Mouse (Mus musculus): ENCODE results near the gene Cep85l. TPM values are rescaled to one million over a fixed set of nuclear protein-coding genes. Genes with fewer than 3 reads are reported as not detected.

Cep85l gene
- polyA plus RNA-seq, 1 experiment from 2014 or later, result 3.8 TPM

DNA sequence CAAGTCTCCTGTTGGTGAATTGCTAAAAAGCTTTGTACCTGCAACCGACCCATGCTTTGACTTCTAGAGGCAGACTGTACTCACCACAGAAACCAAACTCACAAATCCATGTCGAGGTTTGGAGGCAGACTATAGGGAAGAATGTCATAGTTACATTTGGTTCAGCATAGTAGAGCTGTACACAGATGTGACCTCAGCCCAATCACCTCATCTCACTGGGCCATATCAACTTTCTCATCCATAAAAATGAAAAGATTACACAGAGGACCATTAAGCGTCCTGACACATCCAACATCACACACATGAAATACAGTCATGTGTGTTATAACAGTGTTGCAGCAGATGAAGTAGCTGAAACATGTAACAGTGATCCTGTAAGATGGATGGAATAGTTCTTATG, 19.3 kb upstream of the Cep85l start:
- no peak for DNase-seq (ENCODE audit: low spot score, missing footprints)

GRCm38 (mm10) chr10:53398540-53398902, 18.8 kb upstream of the Cep85l start:
- H3K4me1 ChIP-seq (ENCODE audit: control insufficient read depth, insufficient read depth, low read length), result peaks cover 4% of the 10 kb centered on the region; the same call in 1 of the 2 replicates
- DNase-seq (ENCODE audit: low spot score, missing footprints) (peak; percentile 91), ATAC-seq (ENCODE audit: low FRiP score) (peak; percentile 79)
- 8% methylated on average over 9 of the region's 9 CpGs for WGBS
- H3K36me3 ChIP-seq (ENCODE audit: control insufficient read depth, insufficient read depth, low read length), result no peaks in the 10 kb centered on the region
- H3K27me3 ChIP-seq (ENCODE audit: control insufficient read depth, insufficient read depth, low read length), result no peaks in the 10 kb centered on the region
- H3K9me3 ChIP-seq (ENCODE audit: control insufficient read depth, low read length), result no peaks in the 10 kb centered on the region
- no peak overlapping the region for H3K4me3 ChIP-seq (ENCODE audit: low read depth, low read length)
- H3K9ac ChIP-seq (ENCODE audit: low read length), result peak overlapping the region; percentile 27
- H3K27ac ChIP-seq (ENCODE audit: low read depth, low read length), result peak overlapping the region; percentile 20; the same call in 1 of the 2 replicates
- peak overlapping the region; percentile 36 for H3K4me2 ChIP-seq

More for the DNA sequence above, 19.3 kb upstream of the Cep85l start:
- Histone ChIP-seq H3K9me3 (ENCODE audit: control insufficient read depth, low read length) (no peaks in the 10 kb centered on the region), H3K27me3 (ENCODE audit: control insufficient read depth, insufficient read depth, low read length) (no peaks in the 10 kb centered on the region), H3K4me1 (ENCODE audit: control insufficient read depth, insufficient read depth, low read length) (peaks cover 4% of the 10 kb centered on the region; the same call in 1 of the 2 replicates), H3K27ac (ENCODE audit: low read depth, low read length) (no peak overlapping the region), H3K4me3 (ENCODE audit: low read depth, low read length) (no peak overlapping the region), H3K4me2 (no peak overlapping the region), H3K9ac (ENCODE audit: low read length) (no peak overlapping the region; the same call in 1 of the 2 replicates), H3K36me3 (ENCODE audit: control insufficient read depth, insufficient read depth, low read length) (no peaks in the 10 kb centered on the region)
- 71% methylated on average over 3 of the region's 3 CpGs for WGBS
- ATAC-seq (ENCODE audit: low FRiP score), result 0 out of 2 replicates have a peak, but pooled peaks have one; percentile 22

GRCm38 (mm10) chr10:53397846-53398539, 18.2 kb upstream of the Cep85l start:
- Histone ChIP-seq H3K4me1 (ENCODE audit: control insufficient read depth, insufficient read depth, low read length) (peaks cover 4% of the 10 kb centered on the region; the same call in 1 of the 2 replicates), H3K4me3 (ENCODE audit: low read depth, low read length) (no peak overlapping the region), H3K27ac (ENCODE audit: low read depth, low read length) (peak overlapping the region; percentile 20; the same call in 1 of the 2 replicates), H3K27me3 (ENCODE audit: control insufficient read depth, insufficient read depth, low read length) (no peaks in the 10 kb centered on the region), H3K9ac (ENCODE audit: low read length) (peak overlapping the region; percentile 27), H3K36me3 (ENCODE audit: control insufficient read depth, insufficient read depth, low read length) (no peaks in the 10 kb centered on the region), H3K9me3 (ENCODE audit: control insufficient read depth, low read length) (no peaks in the 10 kb centered on the region), H3K4me2 (peak overlapping the region; percentile 36; the same call in 1 of the 2 replicates)
- DNase-seq (ENCODE audit: low spot score, missing footprints), result no peak
- peak; percentile 47; the same call in 1 of the 2 replicates for ATAC-seq (ENCODE audit: low FRiP score)
- 63% methylated on average over 10 of the region's 10 CpGs for WGBS

- Histone ChIP-seq H3K9ac (ENCODE audit: low read length) (no peak overlapping the region), H3K27me3 (ENCODE audit: control insufficient read depth, insufficient read depth, low read length) (no peaks in the 10 kb centered on the region), H3K27ac (ENCODE audit: low read depth, low read length) (no peak overlapping the region), H3K9me3 (ENCODE audit: control insufficient read depth, low read length) (no peaks in the 10 kb centered on the region), H3K4me2 (no peak overlapping the region), H3K36me3 (ENCODE audit: control insufficient read depth, insufficient read depth, low read length) (no peaks in the 10 kb centered on the region), H3K4me1 (ENCODE audit: control insufficient read depth, insufficient read depth, low read length) (peaks cover 4% of the 10 kb centered on the region; the same call in 1 of the 2 replicates), H3K4me3 (ENCODE audit: low read depth, low read length) (no peak overlapping the region)
- WGBS, result 86% methylated on average over 9 of the region's 9 CpGs
- ATAC-seq (ENCODE audit: low FRiP score) (no peak), DNase-seq (ENCODE audit: low spot score, missing footprints) (no peak)
These were observed 15.3 kb upstream of the Cep85l start for GRCm38 (mm10) chr10:53394923-53395629.

GRCm38 (mm10) chr10:53388227-53388920, 8.6 kb upstream of the Cep85l start:
- Histone ChIP-seq H3K4me1 (ENCODE audit: control insufficient read depth, insufficient read depth, low read length) (no peaks in the 10 kb centered on the region), H3K4me3 (ENCODE audit: low read depth, low read length) (no peak overlapping the region), H3K27ac (ENCODE audit: low read depth, low read length) (no peak overlapping the region), H3K36me3 (ENCODE audit: control insufficient read depth, insufficient read depth, low read length) (no peaks in the 10 kb centered on the region), H3K4me2 (no peak overlapping the region), H3K9ac (ENCODE audit: low read length) (no peak overlapping the region), H3K9me3 (ENCODE audit: control insufficient read depth, low read length) (no peaks in the 10 kb centered on the region), H3K27me3 (ENCODE audit: control insufficient read depth, insufficient read depth, low read length) (no peaks in the 10 kb centered on the region)
- ATAC-seq (ENCODE audit: low FRiP score), result no peak
- no peak for DNase-seq (ENCODE audit: low spot score, missing footprints)
- WGBS, result 80% methylated on average over 6 of the region's 6 CpGs

- Histone ChIP-seq H3K9ac (ENCODE audit: low read length) (no peak overlapping the region), H3K27me3 (ENCODE audit: control insufficient read depth, insufficient read depth, low read length) (no peaks in the 10 kb centered on the region), H3K4me2 (no peak overlapping the region), H3K36me3 (ENCODE audit: control insufficient read depth, insufficient read depth, low read length) (no peaks in the 10 kb centered on the region), H3K27ac (ENCODE audit: low read depth, low read length) (no peak overlapping the region), H3K4me3 (ENCODE audit: low read depth, low read length) (no peak overlapping the region), H3K9me3 (ENCODE audit: control insufficient read depth, low read length) (no peaks in the 10 kb centered on the region), H3K4me1 (ENCODE audit: control insufficient read depth, insufficient read depth, low read length) (no peaks in the 10 kb centered on the region)
- DNase-seq (ENCODE audit: low spot score, missing footprints), result peak; percentile 31
- 81% methylated on average over 5 of the region's 5 CpGs for WGBS
- ATAC-seq (ENCODE audit: low FRiP score), result no peak
These were observed 5.7 kb upstream of the Cep85l start for GRCm38 (mm10) chr10:53385438-53385837.

GRCm38 (mm10) chr10:53384896-53385295, 5.1 kb upstream of the Cep85l start:
- Histone ChIP-seq H3K27ac (ENCODE audit: low read depth, low read length) (no peak overlapping the region), H3K27me3 (ENCODE audit: control insufficient read depth, insufficient read depth, low read length) (no peaks in the 10 kb centered on the region), H3K9ac (ENCODE audit: low read length) (no peak overlapping the region), H3K36me3 (ENCODE audit: control insufficient read depth, insufficient read depth, low read length) (no peaks in the 10 kb centered on the region), H3K4me1 (ENCODE audit: control insufficient read depth, insufficient read depth, low read length) (peaks cover 4% of the 10 kb centered on the region), H3K4me3 (ENCODE audit: low read depth, low read length) (no peak overlapping the region), H3K4me2 (no peak overlapping the region), H3K9me3 (ENCODE audit: control insufficient read depth, low read length) (no peaks in the 10 kb centered on the region)
- ATAC-seq (ENCODE audit: low FRiP score), result no peak
- peak; percentile 71 for DNase-seq (ENCODE audit: low spot score, missing footprints)
- WGBS, result 96% methylated on average over 1 of the region's 1 CpGs

GRCm38 (mm10) chr10:53382696-53383365, 3.1 kb upstream of the Cep85l start:
- 79% methylated on average over 7 of the region's 7 CpGs for WGBS
- DNase-seq (ENCODE audit: low spot score, missing footprints), result peak; percentile 70
- no peaks in the 10 kb centered on the region for H3K9me3 ChIP-seq (ENCODE audit: control insufficient read depth, low read length)

More at GRCm38 (mm10) chr10:53382696-53383365, 3.1 kb upstream of the Cep85l start:
- no peak for ATAC-seq (ENCODE audit: low FRiP score)
- Histone ChIP-seq H3K4me1 (ENCODE audit: control insufficient read depth, insufficient read depth, low read length) (peaks cover 11% of the 10 kb centered on the region), H3K27me3 (ENCODE audit: control insufficient read depth, insufficient read depth, low read length) (no peaks in the 10 kb centered on the region), H3K27ac (ENCODE audit: low read depth, low read length) (no peak overlapping the region), H3K36me3 (ENCODE audit: control insufficient read depth, insufficient read depth, low read length) (no peaks in the 10 kb centered on the region), H3K4me2 (no peak overlapping the region), H3K9ac (ENCODE audit: low read length) (no peak overlapping the region), H3K4me3 (ENCODE audit: low read depth, low read length) (no peak overlapping the region)
